Mouse (Mus musculus) CD4-positive, CD25-positive, alpha-beta regulatory T cell, adult 4 months (primary cell): Measurements from ENCODE around the gene Rbfox2. TPM values are rescaled to one million over a fixed set of nuclear protein-coding genes. Genes with fewer than 3 reads are reported as not detected.
A peak's percentile ranks its signal among the peaks of the same experiment; 100 is the strongest.
"Not testable (repeated sequence)": the region's sequence is repeated elsewhere in the genome, so short reads cannot be mapped to it uniquely, and the experiment has no call there.

Experiments used
- ATAC-seq: one replicate; pipeline ENCODE4 v1.8.0; 2017
- polyA plus RNA-seq, 2 experiments: library from polyadenylated mRNA; unstranded; fragments of 100-300 nt; shearing (Covaris generic); gene quantifications; one replicate each; pipeline ENCODE4 v1.2.1; 2017

The Rbfox2 gene
- polyA plus RNA-seq, result not detected

GRCm38 (mm10) chr15:77306547-77307261 lies at the start of gene Rbfox2:
Gene Rbfox2, minus strand, starts transcription at chr15:77307004.
- peak; percentile 75 for ATAC-seq

- no peak for ATAC-seq
Measured at GRCm38 (mm10) chr15:77356248-77356810, 49.5 kb upstream of the Rbfox2 start.

- ATAC-seq, result no peak
Measured at GRCm38 (mm10) chr15:77354848-77355551, 48.2 kb upstream of the Rbfox2 start.

DNA sequence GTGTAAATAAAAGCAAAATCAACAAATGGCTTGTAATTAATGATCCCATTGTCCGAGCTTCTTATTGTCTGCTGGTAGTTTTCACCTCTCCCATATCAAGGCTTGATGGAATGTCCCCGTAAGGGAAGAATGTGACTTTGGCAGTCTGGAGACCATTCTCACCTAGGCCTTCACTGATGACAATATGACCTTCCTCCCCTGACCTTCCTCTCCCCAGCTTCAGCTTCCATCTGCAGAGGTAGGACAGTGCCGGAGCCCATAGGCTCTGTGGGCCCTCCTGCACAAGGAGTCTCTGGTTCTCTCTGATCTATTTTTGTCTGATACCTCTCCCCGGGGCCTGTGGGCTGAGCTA lies 47.7 kb upstream of the Rbfox2 start:
- no peak for ATAC-seq

GRCm38 (mm10) chr15:77353764-77354163 lies 47.0 kb upstream of the Rbfox2 start:
- no peak for ATAC-seq

- ATAC-seq, result no peak
Measured at GRCm38 (mm10) chr15:77352863-77353262, 46.1 kb upstream of the Rbfox2 start.

DNA sequence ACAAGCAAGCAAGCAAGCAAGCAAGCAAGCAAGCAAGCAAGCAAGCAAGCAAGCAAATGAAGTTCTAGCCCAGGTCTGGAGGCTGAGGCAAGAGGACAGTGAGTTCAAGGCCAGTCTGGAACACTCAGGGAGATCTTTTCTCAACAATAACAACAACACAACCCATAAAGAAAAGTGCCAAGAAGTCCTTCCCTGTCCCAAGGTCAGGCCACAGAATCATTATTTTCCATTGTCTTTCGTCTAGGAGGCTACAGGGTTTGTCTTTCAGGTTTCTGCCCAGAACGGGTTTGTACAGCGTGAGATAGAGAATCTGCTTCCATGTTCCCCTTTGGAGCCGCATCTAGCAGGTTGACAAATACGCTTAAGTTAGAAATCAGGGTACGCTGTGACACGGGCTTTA lies 43.3 kb upstream of the Rbfox2 start:
- ATAC-seq, result no peak

DNA sequence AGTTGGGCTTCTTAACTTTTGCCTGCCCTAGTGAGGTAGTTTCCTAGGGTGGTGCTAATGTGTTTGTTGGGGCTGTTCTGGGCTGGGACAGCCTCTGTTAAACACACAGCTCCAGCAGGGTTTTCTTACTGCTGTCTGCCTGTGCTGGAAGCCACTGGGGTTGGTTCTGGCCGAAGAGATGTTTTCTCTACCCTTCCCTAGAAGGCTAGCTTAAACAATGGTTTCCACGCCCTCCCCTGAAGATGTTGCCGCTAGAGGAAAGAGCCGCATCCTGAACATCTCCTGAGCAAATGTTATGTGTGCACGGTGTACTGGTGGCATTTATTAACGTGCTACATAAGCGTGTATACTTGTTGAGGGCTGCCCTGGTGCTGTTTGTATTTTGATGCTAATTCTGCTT lies 41.3 kb upstream of the Rbfox2 start:
- no peak for ATAC-seq

GRCm38 (mm10) chr15:77344127-77345125 lies 37.6 kb upstream of the Rbfox2 start:
- no peak for ATAC-seq

GRCm38 (mm10) chr15:77343527-77344091 lies 36.8 kb upstream of the Rbfox2 start:
- no peak for ATAC-seq

DNA sequence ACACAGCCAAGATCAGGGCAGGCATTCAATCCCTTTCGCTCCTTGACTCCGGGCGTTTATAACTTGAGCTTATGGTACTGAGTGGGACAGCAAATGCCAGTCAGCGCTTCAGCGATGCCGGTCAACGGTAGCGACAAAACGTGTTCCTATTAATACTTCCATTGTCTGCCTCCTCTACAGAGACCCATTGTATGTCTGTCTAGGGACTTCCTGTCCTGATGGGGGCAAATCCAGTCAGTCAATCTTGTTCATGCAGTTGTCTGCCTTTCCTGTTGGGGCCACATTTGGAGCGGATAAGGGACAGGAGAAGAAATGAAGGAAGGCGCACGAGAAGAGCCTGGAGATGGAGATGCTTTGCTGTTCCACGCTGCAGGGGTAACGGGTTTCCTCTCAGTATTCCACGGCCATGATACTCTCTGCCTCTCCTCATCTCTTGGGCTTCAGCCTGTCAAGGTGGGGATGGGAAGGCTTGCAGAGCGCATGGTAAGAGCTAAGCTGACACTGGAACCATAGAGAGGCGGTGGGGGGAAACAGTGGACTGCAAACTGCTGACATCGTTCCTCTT lies 36.2 kb upstream of the Rbfox2 start:
- no peak for ATAC-seq

DNA sequence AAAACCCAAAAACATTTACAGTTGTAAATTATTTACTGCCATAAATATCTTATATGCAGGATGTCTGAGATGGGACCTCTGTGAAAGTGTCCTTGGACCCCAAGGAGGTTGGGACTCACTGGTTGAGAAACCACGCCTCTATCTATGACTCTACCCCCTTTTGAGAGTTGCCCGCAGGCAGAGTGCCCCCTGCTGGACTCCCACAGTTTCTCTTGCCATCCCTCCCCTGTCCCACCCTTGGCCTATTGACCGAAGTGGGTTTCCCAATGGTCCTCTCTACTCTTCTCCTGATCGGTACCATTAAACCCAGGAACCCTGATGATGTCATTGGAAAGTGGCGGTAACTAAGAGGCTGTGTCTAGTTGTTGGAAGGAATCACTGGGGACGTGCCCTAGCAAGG lies 35.2 kb upstream of the Rbfox2 start:
- no peak for ATAC-seq

DNA sequence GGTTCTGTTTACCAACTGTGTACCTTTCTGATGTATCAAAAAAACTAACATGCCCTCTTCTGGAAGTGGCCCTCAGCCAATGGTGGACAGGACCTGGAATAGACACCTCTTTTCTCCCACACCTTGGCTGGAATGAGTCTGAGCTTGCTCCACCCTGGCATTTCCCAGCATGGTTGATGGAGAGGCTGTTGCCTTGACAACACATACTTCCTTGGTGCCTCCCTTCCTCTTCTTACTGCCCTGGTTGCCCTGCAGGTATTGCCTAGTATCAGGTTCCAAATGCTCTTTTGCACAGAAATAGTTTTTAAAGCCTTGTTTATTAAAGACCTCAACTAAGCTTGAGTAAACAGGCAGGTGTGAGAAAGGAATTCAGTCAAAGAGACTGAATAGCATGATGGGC lies 33.8 kb upstream of the Rbfox2 start:
- no peak for ATAC-seq

DNA sequence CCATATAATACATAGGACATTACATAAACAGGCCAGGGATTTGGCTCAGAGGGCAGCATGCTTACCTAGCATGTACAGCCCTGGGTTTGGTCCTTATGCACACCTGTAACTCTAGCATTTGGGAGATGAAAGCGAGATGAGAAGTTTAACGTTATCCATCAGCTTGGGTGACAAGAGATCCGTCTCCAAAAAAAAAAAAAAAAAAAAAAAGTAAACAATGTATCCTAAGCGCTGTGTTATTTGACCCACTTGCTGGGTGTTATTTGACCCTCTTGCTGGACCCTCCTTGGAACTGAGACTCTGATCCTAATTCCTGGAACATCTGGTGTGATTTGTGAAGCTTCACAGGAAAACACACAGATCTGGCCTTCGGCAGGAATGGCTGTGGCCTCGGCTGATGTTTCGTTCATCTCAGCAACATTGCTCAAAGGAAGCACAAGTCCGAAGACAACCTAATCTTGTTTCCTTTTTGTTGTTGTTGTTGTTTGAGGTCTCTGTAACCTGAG lies 32.2 kb upstream of the Rbfox2 start:
- ATAC-seq, result no peak

GRCm38 (mm10) chr15:77338451-77338850 lies 31.6 kb upstream of the Rbfox2 start:
- ATAC-seq, result no peak

GRCm38 (mm10) chr15:77337926-77338325 lies 31.1 kb upstream of the Rbfox2 start:
- no peak for ATAC-seq

- ATAC-seq, result no peak
Measured at GRCm38 (mm10) chr15:77336968-77337341, 30.2 kb upstream of the Rbfox2 start.

GRCm38 (mm10) chr15:77336287-77336967 lies 29.6 kb upstream of the Rbfox2 start:
- ATAC-seq, result no peak

GRCm38 (mm10) chr15:77335185-77335584 lies 28.4 kb upstream of the Rbfox2 start:
- ATAC-seq, result not testable (repeated sequence)

GRCm38 (mm10) chr15:77332272-77332991 lies 25.6 kb upstream of the Rbfox2 start:
- no peak for ATAC-seq

GRCm38 (mm10) chr15:77331444-77331843 lies 24.6 kb upstream of the Rbfox2 start:
- no peak for ATAC-seq
